In genomic region chr4:59625676-59625997, GRCm38 (mm10) we compare ENCODE assay signal across 9 mouse cellular contexts. TPM values are rescaled to one million over a fixed set of nuclear protein-coding genes. Genes with fewer than 3 reads are reported as not detected.
DNase-seq lines count a peak whose midpoint lies in the region; ATAC-seq lines count a peak whose summit lies in the region.
"Had no signal": no experiment of that assay in that cellular context is flagged by ENCODE, and none has a peak within 500 bp of the region (broad histone marks: within the 10 kb centered on the region; RNA-seq: fewer than 3 reads in every experiment).

No protein-coding gene starts in this region.

- DNase-seq in heart, postnatal 14 days: no peak
- DNase-seq in hindbrain, embryonic 11.5 days (ENCODE audit: low spot score): no peak
- no peak for DNase-seq in thymus, postnatal 4 days
- no peak for DNase-seq in embryo, embryonic 11 days
- DNase-seq in layer of hippocampus, adult 11-12 months (ENCODE audit: low spot score): no peak

- no peaks in the 10 kb centered on the region for H3K36me3 ChIP-seq in heart, embryonic 15.5 days
- H3K36me3 ChIP-seq in hindbrain, embryonic 11.5 days (ENCODE audit: control insufficient read depth, insufficient read depth, low read length): no peaks in the 10 kb centered on the region
- no peaks in the 10 kb centered on the region for H3K36me3 ChIP-seq in midbrain, embryonic 12.5 days

- H3K27ac ChIP-seq in heart, embryonic 15.5 days: peak overlapping the region; percentile 90
- H3K27ac ChIP-seq in hindbrain, embryonic 11.5 days (ENCODE audit: low read depth, low read length): peak overlapping the region; percentile 93
- H3K27ac ChIP-seq in midbrain, embryonic 12.5 days (replicated peaks): peak overlapping the region; percentile 95

- ATAC-seq in heart, embryonic 15.5 days (replicated peaks; ENCODE audit: insufficient number of reproducible peaks, insufficient read depth, low FRiP score, low read depth): no peak
- peak; percentile 47 for ATAC-seq in activated CD4-positive, CD25-positive, alpha-beta regulatory T cell, adult 4 months
- ATAC-seq in hindbrain, embryonic 11.5 days (ENCODE audit: low FRiP score): peak; percentile 83
- ATAC-seq in midbrain, embryonic 12.5 days (ENCODE audit: low FRiP score, low read depth): no peak; the same call in 1 of the 2 replicates

- H3K9ac ChIP-seq in heart, embryonic 15.5 days: peak overlapping the region; percentile 88
- peak overlapping the region; percentile 97 for H3K9ac ChIP-seq in hindbrain, embryonic 11.5 days (ENCODE audit: low read depth, low read length)
- peak overlapping the region; percentile 89 for H3K9ac ChIP-seq in midbrain, embryonic 12.5 days (replicated peaks)

- H3K4me1 ChIP-seq in heart, embryonic 15.5 days (replicated peaks): peaks cover 19% of the 10 kb centered on the region
- peaks cover 3% of the 10 kb centered on the region; the same call in 1 of the 2 replicates for H3K4me1 ChIP-seq in hindbrain, embryonic 11.5 days (replicated peaks; ENCODE audit: control insufficient read depth, insufficient read depth, low read length)
- peaks cover 25% of the 10 kb centered on the region for H3K4me1 ChIP-seq in midbrain, embryonic 12.5 days

- peak overlapping the region; percentile 99 for H3K4me3 ChIP-seq in heart, embryonic 15.5 days
- peak overlapping the region; percentile 95 for H3K4me3 ChIP-seq in hindbrain, embryonic 11.5 days (ENCODE audit: low read depth, low read length)
- peak overlapping the region; percentile 96 for H3K4me3 ChIP-seq in midbrain, embryonic 12.5 days

- 2% methylated on average over 18 of the region's 18 CpGs for WGBS in heart, embryonic 15.5 days
- WGBS in hindbrain, embryonic 11.5 days: 2% methylated on average over 18 of the region's 18 CpGs
- WGBS in midbrain, embryonic 12.5 days: 2% methylated on average over 18 of the region's 18 CpGs

- peak overlapping the region; percentile 75 for H3K4me2 ChIP-seq in heart, embryonic 15.5 days
- H3K4me2 ChIP-seq in hindbrain, embryonic 11.5 days (replicated peaks; ENCODE audit: low read depth, low read length): peak overlapping the region; percentile 74
- peak overlapping the region; percentile 68 for H3K4me2 ChIP-seq in midbrain, embryonic 12.5 days (replicated peaks)

- H3K9me3 ChIP-seq in heart, embryonic 15.5 days (replicated peaks): no peaks in the 10 kb centered on the region
- H3K9me3 ChIP-seq in hindbrain, embryonic 11.5 days (ENCODE audit: control insufficient read depth, low read length): no peaks in the 10 kb centered on the region
- no peaks in the 10 kb centered on the region for H3K9me3 ChIP-seq in midbrain, embryonic 12.5 days

- intact Hi-C loops in heart, postnatal 14 days (cut with DNase I): loop anchor here (5.0 kb wide), 1 partner anchor 37 kb away; no protein-coding TSS in a partner anchor

- no peaks in the 10 kb centered on the region for H3K27me3 ChIP-seq in heart, embryonic 15.5 days
- H3K27me3 ChIP-seq in hindbrain, embryonic 11.5 days (ENCODE audit: control insufficient read depth, insufficient read depth, low read length): no peaks in the 10 kb centered on the region
- no peaks in the 10 kb centered on the region for H3K27me3 ChIP-seq in midbrain, embryonic 12.5 days
- H3K27me3 ChIP-seq: Patski had no signal

RNA-seq across cellular contexts. Expression of gene E130308A19Rik, which starts 0.4 kb away (rescaled TPM):
- polyA plus RNA-seq in heart, embryonic 15.5 days (2015; fragmentation: Nextera tagmentation; extraction: Ambion mirVana): 17.3 and 24.2 TPM in 2 replicates
- total RNA-seq in heart, postnatal 14 days (2021): 1 to 10 TPM; 7.8 to 9.5 TPM
- polyA plus RNA-seq in activated CD4-positive, CD25-positive, alpha-beta regulatory T cell, adult 4 months (2017; shearing (Covaris generic)): 1 to 10 TPM; 7.6 to 9.1 TPM
- 56.6 and 58.0 TPM in 2 replicates for polyA plus RNA-seq in hindbrain, embryonic 11.5 days (2014; fragmentation: Nextera tagmentation; extraction: Ambion mirVana)
- polyA plus RNA-seq in midbrain, embryonic 12.5 days (2016; fragmentation: Nextera tagmentation; extraction: Ambion mirVana): 60.5 and 69.0 TPM in 2 replicates

RNA-seq across cellular contexts. Expression of gene Hsdl2, which starts 44.3 kb away (rescaled TPM):
- 59.5 and 70.1 TPM in 2 replicates for polyA plus RNA-seq in heart, embryonic 15.5 days (2015; fragmentation: Nextera tagmentation; extraction: Ambion mirVana)
- total RNA-seq in heart, postnatal 14 days (2021): 100 to 1,000 TPM; 247 to 266 TPM
- polyA plus RNA-seq in activated CD4-positive, CD25-positive, alpha-beta regulatory T cell, adult 4 months (2017; shearing (Covaris generic)): 10 to 100 TPM; 32.6 to 42.3 TPM
- polyA plus RNA-seq in hindbrain, embryonic 11.5 days (2014; fragmentation: Nextera tagmentation; extraction: Ambion mirVana): 39.4 and 42.0 TPM in 2 replicates
- 30.0 and 30.4 TPM in 2 replicates for polyA plus RNA-seq in midbrain, embryonic 12.5 days (2016; fragmentation: Nextera tagmentation; extraction: Ambion mirVana)

Comparison
In these comparisons a context has a peak if more than half of its experiments do, and no peak if none do; other contexts are left out.
1. ATAC-seq: peak in activated CD4-positive, CD25-positive, alpha-beta regulatory T cell, adult 4 months (single experiment) and hindbrain, embryonic 11.5 days (single experiment); none in heart, embryonic 15.5 days (single experiment) and midbrain, embryonic 12.5 days (single experiment).
2. Peak in every context shown above with its lines, with median percentiles within 50 percentile points of each other: H3K27ac ChIP-seq, H3K4me2 ChIP-seq, H3K4me3 ChIP-seq and H3K9ac ChIP-seq.